Mouse (Mus musculus) MEL (cell line): ENCODE data around the gene Lhpp.

Experiments used
- BHLHE40 ChIP-seq: IDR thresholded peaks from 2 replicates; pipeline ENCODE4 v1.6.1; 2012; ENCODE audit warnings: low read depth, mild to moderate bottlenecking, inconsistent platforms, low read length, improper control_type of control experiment, borderline replicate concordance
- CHD1 ChIP-seq: IDR thresholded peaks from 2 replicates; pipeline ENCODE4 v1.6.1; 2012; ENCODE audit warnings: low read depth, mild to moderate bottlenecking, inconsistent platforms, low read length, improper control_type of control experiment
- CTCF ChIP-seq, 3 experiments: IDR thresholded peaks in 2 of 3; conservative IDR thresholded peaks in 1 of 3; 2 replicates each; pipeline ENCODE4 v1.5.1; 2011 to 2012; ENCODE audit warnings: low read length in 3 of 3, low read depth in 2 of 3, mild to moderate bottlenecking in 2 of 3, improper control_type of control experiment in 1 of 3, inconsistent platforms in 1 of 3, mixed read lengths in 1 of 3, moderate library complexity in 1 of 3; ENCODE audit not compliant: control insufficient read depth in 1 of 3, insufficient read depth in 1 of 3, poor library complexity in 1 of 3, severe bottlenecking in 1 of 3
- EP300 ChIP-seq, 2 experiments: IDR thresholded peaks; 2 replicates each; pipeline ENCODE4 v1.6.1; 2011; ENCODE audit warnings: improper control_type of control experiment in 2 of 2, low read length in 2 of 2, low read depth in 1 of 2, mild to moderate bottlenecking in 1 of 2
- MXI1 ChIP-seq: IDR thresholded peaks from 2 replicates; pipeline ENCODE4 v1.6.1; 2011; ENCODE audit warnings: mild to moderate bottlenecking, low read depth, low read length, improper control_type of control experiment
- MYC ChIP-seq: IDR thresholded peaks from 2 replicates; pipeline ENCODE4 v1.6.1; 2011; ENCODE audit warnings: low read depth, mild to moderate bottlenecking, low read length, improper control_type of control experiment, moderate library complexity
- TAL1 ChIP-seq: IDR thresholded peaks from 2 replicates; pipeline ENCODE4 v1.6.1; 2012; ENCODE audit warnings: mild to moderate bottlenecking, inconsistent platforms, low read length, moderate library complexity, mixed read lengths
- USF1 ChIP-seq: IDR thresholded peaks from 2 replicates; pipeline ENCODE4 v1.6.1; 2014; ENCODE audit warnings: low read depth, mild to moderate bottlenecking, inconsistent platforms, low read length, improper control_type of control experiment, moderate library complexity
- ZC3H11A ChIP-seq: IDR thresholded peaks from 2 replicates; pipeline ENCODE4 v1.6.1; 2012; ENCODE audit warnings: low read depth, mild to moderate bottlenecking, inconsistent platforms, low read length, improper control_type of control experiment
- ZKSCAN1 ChIP-seq: IDR thresholded peaks from 2 replicates; pipeline ENCODE4 v1.6.1; 2012; ENCODE audit warnings: low read depth, mild to moderate bottlenecking, inconsistent platforms, low read length, improper control_type of control experiment, moderate library complexity
- ZNF384 ChIP-seq: IDR thresholded peaks from 2 replicates; pipeline ENCODE4 v1.6.1; 2012; ENCODE audit warnings: low read depth, mild to moderate bottlenecking, inconsistent platforms, low read length, improper control_type of control experiment

DNA sequence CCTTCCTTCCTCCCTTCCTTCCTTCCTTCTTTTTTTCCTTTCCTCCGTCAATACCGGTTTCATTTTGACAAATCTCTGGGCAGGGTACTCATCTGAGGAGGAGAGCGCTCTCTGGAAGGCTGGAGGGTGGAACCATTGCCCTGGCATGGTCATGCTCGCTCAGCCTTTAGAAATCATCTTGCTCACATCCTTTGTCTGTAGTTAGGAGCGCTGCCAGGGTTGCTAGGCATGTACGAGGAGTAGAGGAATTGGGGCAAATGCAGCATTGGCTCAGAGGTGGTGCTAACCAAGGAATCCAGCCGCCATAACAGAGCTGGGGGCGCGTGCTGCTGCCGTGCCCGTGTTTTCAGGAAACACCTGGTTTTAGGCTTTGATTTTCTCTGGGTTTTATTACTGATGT is 20.9 kb downstream of the Lhpp start:
- TF ChIP-seq CTCF (IDR thresholded peaks at IDR 0.05 in 2 of 3, conservative IDR thresholded peaks at IDR 0.05 in 1 of 3; ENCODE audit: control insufficient read depth in 1 of 3, insufficient read depth in 1 of 3, low read depth in 2 of 3, low read length in 3 of 3, poor library complexity in 1 of 3, severe bottlenecking in 1 of 3), result no peak
- TF ChIP-seq TAL1, result no peak
- TF ChIP-seq EP300 (IDR thresholded peaks at IDR 0.05; ENCODE audit: low read depth in 1 of 2, low read length in 2 of 2), result no peak
- TF ChIP-seq MXI1, result no peak
- TF ChIP-seq ZNF384, result no peak
- TF ChIP-seq USF1, result no peak
- no peak for TF ChIP-seq BHLHE40
- TF ChIP-seq CHD1, result no peak
- no peak for TF ChIP-seq MYC
- no peak for TF ChIP-seq ZC3H11A
- TF ChIP-seq ZKSCAN1, result no peak
